Mouse (Mus musculus): ENCODE results near the gene Ell. TPM values are rescaled to one million over a fixed set of nuclear protein-coding genes. Genes with fewer than 3 reads are reported as not detected.

Gene Ell
- polyA plus RNA-seq (2015; fragmentation: Nextera tagmentation; extraction: Ambion mirVana): 18.6 and 19.9 TPM in 2 replicates

DNA sequence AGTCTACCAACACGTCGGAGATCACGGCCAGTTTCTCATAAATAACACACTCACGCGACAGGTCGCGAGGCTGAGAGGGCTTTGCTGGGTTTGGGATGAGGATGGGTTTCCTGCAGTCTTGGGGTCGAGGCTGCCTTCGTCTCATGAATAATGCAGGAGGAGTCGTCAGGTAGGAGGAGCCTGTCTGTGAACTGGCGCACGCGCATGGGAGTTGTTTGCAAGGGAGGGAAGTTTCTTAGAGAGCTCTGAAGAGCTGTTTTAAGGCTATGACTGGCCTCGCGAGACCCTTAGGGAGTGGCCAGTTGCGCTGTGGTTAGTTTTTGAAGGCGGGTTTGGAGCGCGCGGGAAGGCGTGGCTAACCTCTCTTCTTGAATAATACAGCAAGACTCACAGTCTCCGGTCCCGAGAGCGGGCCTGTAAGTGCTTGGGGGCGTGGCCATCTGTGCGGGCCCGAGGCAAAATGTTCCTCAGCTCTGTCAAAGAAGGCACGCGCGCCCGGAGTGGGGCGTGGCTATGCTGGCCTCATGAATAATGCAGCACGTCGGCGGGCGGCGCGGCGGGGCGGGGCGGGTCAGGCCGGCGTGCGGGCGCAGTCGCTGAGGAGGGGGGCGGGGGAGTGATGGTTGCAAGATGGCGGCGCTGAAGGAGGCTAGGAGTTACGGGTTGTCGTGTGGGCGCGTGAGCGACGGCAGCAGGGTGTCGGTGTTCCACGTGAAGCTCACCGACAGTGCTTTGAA, at the start of gene Ell:
Gene Ell (plus strand): TSS at position 381 of the 737 bp plus-strand sequence.
- Histone ChIP-seq H3K9me3 (no peaks in the 10 kb centered on the region), H3K27me3 (replicated peaks) (no peaks in the 10 kb centered on the region), H3K4me3 (peak within 1 kb of the TSS; percentile 77), H3K36me3 (replicated peaks) (peaks cover 22% of the 10 kb centered on the region), H3K4me2 (peak within 1 kb of the TSS; percentile 82), H3K4me1 (peaks cover 46% of the 10 kb centered on the region), H3K27ac (peak within 1 kb of the TSS; percentile 93), H3K9ac (peak within 1 kb of the TSS; percentile 68)
- WGBS: under 1% methylated on average over 58 of the region's 58 CpGs
- peak; percentile 87 for ATAC-seq (replicated peaks)

DNA sequence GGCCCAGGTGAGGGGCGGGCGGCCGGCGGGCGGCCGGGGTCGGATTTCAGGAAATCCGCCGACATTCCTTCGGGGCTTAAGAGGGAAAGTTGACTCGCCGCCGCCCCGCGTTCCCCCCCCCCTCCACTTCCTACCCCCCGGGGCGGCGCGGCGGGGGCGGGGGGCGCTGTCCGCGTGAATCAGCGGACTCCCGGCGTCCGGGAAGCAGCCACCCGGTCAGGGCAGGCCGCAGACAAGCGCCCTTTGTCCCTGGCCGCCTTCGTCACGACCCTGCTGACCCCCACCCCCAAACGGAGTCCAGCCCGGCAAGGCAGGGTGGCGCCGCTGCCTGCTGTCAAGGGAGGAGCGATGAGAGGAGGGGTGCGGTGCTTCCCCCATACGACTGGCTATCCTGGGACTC, 49.7 kb upstream of the Ell start:
- H3K4me3 ChIP-seq: peak overlapping the region; percentile 4; the same call in 1 of the 2 replicates
- WGBS: under 1% methylated on average over 39 of the region's 41 CpGs

DNA sequence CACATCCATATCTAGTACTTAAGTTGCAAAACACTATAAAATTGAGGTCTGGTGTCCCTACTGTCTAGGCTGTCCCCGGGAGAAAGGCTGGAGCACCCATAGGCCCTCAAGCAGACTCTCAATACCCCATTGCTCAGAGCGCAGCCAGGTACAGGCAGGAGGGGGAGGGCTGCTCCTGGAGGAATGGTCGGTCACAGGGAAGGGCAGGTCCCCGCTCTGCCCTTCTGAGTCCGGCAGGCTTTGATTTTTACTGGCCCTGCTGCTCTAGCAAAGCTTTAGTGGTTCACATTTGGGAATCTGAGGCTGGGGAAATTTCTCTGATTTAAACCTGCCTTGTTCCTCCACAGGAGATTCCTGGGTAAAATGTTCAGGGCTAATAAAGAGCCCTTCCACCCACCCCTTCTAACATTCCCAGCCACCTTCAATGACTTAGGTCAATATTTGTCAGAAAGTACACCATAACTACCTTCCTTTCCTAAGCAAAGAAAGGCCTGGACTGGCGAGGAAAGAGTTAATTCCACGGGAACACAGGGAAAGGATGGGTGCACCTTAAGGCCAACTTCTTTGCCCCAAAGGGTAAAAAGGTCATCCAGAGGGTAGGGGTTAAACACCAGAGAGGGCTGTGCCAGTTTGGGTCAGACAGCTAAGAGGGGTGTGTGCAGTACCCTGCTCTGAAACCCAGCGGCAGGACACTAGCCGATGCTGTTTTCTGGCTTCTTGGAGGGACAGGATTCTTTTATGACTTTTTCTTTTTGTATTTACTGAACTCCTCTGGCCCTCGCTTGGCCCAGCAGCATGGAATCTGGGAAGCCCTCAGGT, 49.0 kb upstream of the Ell start:
- no peaks in the 10 kb centered on the region for H3K36me3 ChIP-seq (replicated peaks)
- no peak overlapping the region for H3K9ac ChIP-seq
- peaks cover 91% of the 10 kb centered on the region for H3K27me3 ChIP-seq (replicated peaks)
- ATAC-seq (replicated peaks): no peak
- H3K4me2 ChIP-seq: no peak overlapping the region
- no peak overlapping the region for H3K27ac ChIP-seq
- no peaks in the 10 kb centered on the region for H3K9me3 ChIP-seq
- WGBS: 9% methylated on average over 10 of the region's 10 CpGs
- H3K4me1 ChIP-seq: peaks cover 74% of the 10 kb centered on the region
- H3K4me3 ChIP-seq: no peak overlapping the region

More for the DNA sequence above, 49.7 kb upstream of the Ell start:
- Histone ChIP-seq H3K27ac (no peak overlapping the region), H3K4me1 (peaks cover 67% of the 10 kb centered on the region), H3K4me2 (peak overlapping the region; percentile 36), H3K27me3 (replicated peaks) (peaks cover 91% of the 10 kb centered on the region), H3K36me3 (replicated peaks) (no peaks in the 10 kb centered on the region), H3K9ac (no peak overlapping the region), H3K9me3 (no peaks in the 10 kb centered on the region)
- ATAC-seq (replicated peaks): no peak

DNA sequence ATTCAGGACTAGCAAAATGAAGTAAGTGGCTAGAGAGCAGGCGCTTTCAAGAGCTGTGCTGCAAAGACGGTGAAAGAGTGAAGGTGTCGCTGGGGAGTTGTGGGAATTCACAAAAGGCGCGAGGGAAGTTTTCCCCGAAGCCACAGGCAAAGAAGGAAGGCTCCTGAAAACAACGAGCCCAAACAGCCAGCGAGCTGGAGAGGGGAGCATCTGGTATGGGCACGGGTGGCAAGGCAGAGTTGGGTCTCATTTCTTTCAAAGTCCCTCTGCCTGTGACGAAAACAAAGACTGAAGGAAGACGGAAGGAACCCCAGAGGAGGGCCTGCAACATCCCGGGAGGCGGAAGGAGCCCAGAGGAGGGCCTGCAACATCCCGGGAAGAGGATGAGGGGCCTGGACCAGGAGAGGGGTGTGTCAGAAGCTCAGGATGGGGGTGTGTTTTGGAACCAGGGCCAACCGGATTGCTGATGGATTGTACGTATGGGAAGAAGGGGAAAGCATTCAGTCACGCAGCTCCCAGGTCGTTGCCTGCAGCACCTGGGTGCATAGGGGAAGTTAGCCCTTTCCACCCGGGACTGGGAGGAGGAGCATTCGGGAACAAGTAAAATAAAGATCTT, 48.3 kb upstream of the Ell start:
- Histone ChIP-seq H3K4me3 (no peak overlapping the region), H3K4me1 (peaks cover 79% of the 10 kb centered on the region), H3K4me2 (no peak overlapping the region), H3K27ac (no peak overlapping the region), H3K36me3 (replicated peaks) (no peaks in the 10 kb centered on the region), H3K9ac (no peak overlapping the region), H3K9me3 (no peaks in the 10 kb centered on the region), H3K27me3 (replicated peaks) (peaks cover 91% of the 10 kb centered on the region)
- ATAC-seq (replicated peaks): no peak
- WGBS: 1% methylated on average over 20 of the region's 20 CpGs

DNA sequence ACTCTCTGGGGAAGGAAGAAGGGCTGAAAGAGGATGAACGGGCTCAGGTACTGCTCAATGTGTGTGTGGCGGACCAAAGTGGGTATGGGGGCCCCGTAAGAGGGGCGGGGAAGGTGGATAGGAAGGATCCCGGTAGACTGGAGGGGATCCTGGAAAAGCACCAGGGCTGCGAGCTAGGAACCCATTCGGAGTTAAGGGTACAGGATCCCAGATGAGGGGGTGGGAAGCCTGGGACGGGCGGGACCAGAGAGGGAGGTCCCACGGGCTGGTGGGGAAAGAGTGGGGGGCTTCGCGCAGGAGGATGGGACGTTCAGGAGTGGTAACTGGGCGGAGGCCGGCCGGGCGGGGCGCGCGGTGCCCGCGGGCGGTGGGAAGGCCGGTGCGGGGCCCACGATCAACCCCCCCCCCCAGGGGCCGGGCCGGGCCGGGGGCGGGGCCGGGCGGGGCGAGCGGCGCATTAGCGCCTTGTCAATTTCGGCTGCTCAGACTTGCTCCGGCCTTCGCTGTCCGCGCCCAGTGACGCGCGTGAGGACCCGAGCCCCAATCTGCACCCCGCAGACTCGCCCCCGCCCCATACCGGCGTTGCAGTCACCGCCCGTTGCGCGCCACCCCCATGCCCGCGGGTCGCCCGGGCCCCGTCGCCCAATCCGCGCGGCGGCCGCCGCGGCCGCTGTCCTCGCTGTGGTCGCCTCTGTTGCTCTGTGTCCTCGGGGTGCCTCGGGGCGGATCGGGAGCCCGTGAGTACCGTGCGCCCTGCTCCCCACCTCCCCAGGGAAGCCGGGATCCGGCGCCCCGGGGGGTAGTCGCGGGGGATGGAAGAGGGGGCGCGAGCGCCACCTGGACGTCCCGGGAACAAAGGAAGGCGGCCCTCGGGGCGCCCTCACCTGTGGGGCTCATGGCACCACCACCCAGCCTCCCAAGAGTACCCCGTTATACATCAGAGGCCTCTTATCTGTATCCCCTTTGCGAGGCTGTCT, 46.3 kb upstream of the Ell start, which contains the start of gene Crlf1:
Gene Crlf1 (plus strand): TSS at position 495 of the 977 bp plus-strand sequence.
- H3K4me2 ChIP-seq: peak within 1 kb of the TSS; percentile 58
- peak within 1 kb of the TSS; percentile 19 for H3K9ac ChIP-seq
- under 1% methylated on average over 75 of the region's 93 CpGs for WGBS
- no peak within 1 kb of the TSS for H3K27ac ChIP-seq
- H3K9me3 ChIP-seq: no peaks in the 10 kb centered on the region
- H3K27me3 ChIP-seq (replicated peaks): peaks cover 98% of the 10 kb centered on the region
- no peaks in the 10 kb centered on the region for H3K36me3 ChIP-seq (replicated peaks)
- no peak for ATAC-seq (replicated peaks)
- peak within 1 kb of the TSS; percentile 34 for H3K4me3 ChIP-seq
- H3K4me1 ChIP-seq: peaks cover 65% of the 10 kb centered on the region

DNA sequence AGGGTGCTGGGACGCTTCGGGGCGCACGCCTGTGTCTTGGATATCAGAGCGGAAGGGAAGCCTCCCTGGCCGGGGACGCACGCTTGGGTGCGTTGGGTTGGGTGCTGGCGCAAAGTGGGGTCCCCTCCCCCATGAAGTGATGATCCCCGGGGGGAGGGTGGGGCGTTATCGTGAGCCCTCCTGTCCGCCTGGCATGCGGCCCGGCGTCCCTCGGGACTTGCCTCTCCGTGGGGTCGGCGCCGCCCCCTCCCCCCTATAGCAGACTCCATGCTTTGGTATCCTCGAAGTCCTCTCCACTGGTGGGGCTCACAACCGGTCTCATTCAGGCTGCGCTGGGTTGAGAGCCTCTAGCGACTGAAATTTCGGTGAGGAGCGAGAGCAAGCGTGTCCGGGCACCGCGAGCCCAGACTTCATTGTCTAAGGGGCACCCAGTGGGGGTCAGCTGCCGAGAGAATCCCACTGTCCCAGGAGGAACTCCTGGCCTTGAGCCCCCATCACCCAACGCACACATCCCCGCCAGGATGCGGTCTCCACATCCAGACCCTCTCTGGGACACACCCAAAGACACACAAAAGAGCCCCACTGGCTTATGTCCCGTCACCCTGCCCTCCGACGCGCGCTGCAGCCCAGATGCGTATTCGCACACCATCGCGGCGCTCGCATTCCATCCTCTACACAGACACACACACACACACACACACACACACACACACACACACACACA, 45.4 kb upstream of the Ell start:
- Histone ChIP-seq H3K36me3 (replicated peaks) (no peaks in the 10 kb centered on the region), H3K4me1 (peaks cover 57% of the 10 kb centered on the region), H3K27me3 (replicated peaks) (peaks cover 98% of the 10 kb centered on the region), H3K9ac (no peak overlapping the region), H3K4me3 (peak overlapping the region; percentile 34), H3K4me2 (peak overlapping the region; percentile 58), H3K27ac (no peak overlapping the region), H3K9me3 (no peaks in the 10 kb centered on the region)
- ATAC-seq (replicated peaks): no peak
- WGBS: under 1% methylated on average over 47 of the region's 47 CpGs

DNA sequence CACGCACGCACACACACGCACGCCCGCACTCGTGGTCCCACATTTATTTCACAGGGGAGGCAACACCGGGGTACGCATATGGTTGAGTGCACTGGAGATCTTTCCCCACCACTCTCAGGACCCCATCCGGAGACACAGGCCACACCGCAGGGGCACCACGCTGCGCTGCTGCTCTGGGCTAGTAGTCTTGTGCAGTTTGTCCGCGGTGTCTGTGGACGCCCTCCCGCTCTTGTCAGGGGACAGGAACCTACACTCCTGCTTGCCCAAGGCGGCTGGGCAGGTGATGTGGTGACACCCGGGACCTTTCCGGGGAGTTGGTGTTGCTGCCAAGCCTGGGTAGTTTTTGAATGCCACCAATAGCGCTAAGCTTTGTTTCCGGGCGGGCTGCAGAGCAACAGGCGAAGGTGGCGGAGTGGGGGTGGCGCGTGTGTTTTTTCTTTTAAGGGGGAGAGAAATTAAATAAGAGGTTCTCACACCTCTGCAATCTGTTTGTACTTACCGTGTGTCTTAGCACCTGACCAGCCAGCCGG, 44.8 kb upstream of the Ell start:
- peaks cover 98% of the 10 kb centered on the region for H3K27me3 ChIP-seq (replicated peaks)
- H3K27ac ChIP-seq: no peak overlapping the region
- peak overlapping the region; percentile 34; the same call in 1 of the 2 replicates for H3K4me3 ChIP-seq
- H3K9ac ChIP-seq: no peak overlapping the region
- ATAC-seq (replicated peaks): no peak
- H3K36me3 ChIP-seq (replicated peaks): no peaks in the 10 kb centered on the region
- peak overlapping the region; percentile 58 for H3K4me2 ChIP-seq
- 2% methylated on average over 28 of the region's 28 CpGs for WGBS
- peaks cover 51% of the 10 kb centered on the region for H3K4me1 ChIP-seq
- no peaks in the 10 kb centered on the region for H3K9me3 ChIP-seq

DNA sequence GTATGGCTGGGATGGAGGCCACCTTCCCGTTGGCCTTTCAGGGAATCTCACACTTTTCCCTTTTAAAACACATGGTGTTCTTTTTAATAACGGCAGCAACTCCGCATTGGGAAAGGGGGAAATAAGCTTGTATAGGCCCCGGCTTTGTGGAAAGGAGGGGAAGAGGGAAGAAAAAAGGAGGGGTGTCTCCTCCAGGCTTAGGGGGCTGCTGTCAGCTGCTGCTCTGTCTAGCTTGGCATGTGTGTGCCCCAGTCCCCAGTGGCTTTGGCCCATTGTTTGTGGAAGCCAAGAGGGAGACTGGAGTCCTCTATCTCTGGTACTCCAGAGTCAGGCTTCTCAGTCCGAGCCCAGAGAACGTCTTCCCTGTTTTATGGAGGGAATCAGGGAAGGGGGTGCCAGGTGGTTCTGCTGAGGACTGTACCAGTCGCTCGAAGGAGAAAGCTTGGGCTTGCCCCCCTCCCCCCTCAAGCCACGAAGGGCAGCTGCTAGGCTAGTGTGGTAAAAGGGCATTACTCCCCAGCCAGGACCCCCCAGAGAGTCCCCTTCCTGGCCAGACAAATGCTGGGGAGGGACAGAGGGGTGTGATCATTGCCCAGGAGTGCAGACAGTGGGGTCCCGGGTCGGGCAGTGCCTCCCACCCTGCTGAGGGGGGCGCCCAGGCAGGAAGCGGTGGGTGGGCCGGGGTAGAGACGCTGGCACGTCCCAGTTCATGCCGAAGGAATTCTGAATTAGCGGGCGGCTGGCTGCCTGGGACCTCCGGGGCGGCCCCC, 44.1 kb upstream of the Ell start:
- no peak overlapping the region for H3K4me3 ChIP-seq
- H3K9me3 ChIP-seq: no peaks in the 10 kb centered on the region
- peaks cover 98% of the 10 kb centered on the region for H3K27me3 ChIP-seq (replicated peaks)
- ATAC-seq (replicated peaks): no peak
- no peak overlapping the region for H3K27ac ChIP-seq
- no peaks in the 10 kb centered on the region for H3K36me3 ChIP-seq (replicated peaks)
- no peak overlapping the region for H3K9ac ChIP-seq
- H3K4me1 ChIP-seq: peaks cover 47% of the 10 kb centered on the region
- H3K4me2 ChIP-seq: peak overlapping the region; percentile 58; the same call in 1 of the 2 replicates
- WGBS: 2% methylated on average over 21 of the region's 21 CpGs

DNA sequence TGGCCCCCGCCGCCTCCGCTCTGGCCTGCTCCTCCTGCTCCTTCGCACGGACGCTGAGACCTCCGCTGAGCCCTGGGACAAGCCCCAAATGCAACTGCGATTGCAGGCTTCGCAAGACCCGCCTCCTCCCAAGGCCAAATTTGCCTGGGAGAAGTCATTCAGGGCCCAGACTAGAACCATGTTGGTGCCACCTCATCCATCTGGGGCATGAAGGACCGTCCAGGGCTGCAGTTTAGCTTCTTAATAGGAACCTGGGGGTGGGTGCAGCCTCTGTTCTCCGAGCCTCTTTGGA, 43.5 kb upstream of the Ell start:
- WGBS: 8% methylated on average over 12 of the region's 12 CpGs
- H3K4me2 ChIP-seq: peak overlapping the region; percentile 10; the same call in 1 of the 2 replicates
- no peak overlapping the region for H3K9ac ChIP-seq
- no peak for ATAC-seq (replicated peaks)
- H3K4me1 ChIP-seq: peaks cover 46% of the 10 kb centered on the region
- H3K36me3 ChIP-seq (replicated peaks): no peaks in the 10 kb centered on the region
- H3K9me3 ChIP-seq: no peaks in the 10 kb centered on the region
- peaks cover 98% of the 10 kb centered on the region for H3K27me3 ChIP-seq (replicated peaks)
- H3K27ac ChIP-seq: no peak overlapping the region
- H3K4me3 ChIP-seq: no peak overlapping the region

Data from midbrain, embryonic 15.5 days (tissue).